Mouse (Mus musculus): ENCODE results near the gene Scg2. TPM values are rescaled to one million over a fixed set of nuclear protein-coding genes. Genes with fewer than 3 reads are reported as not detected.

The Scg2 gene
- total and polyA plus RNA-seq, 3 experiments = not detected

- H3K36me3 ChIP-seq (ENCODE audit: control insufficient read depth in 1 of 2, insufficient read depth in 2 of 2, low read length in 2 of 2) = no peaks in the 10 kb centered on the region
- H3K79me2 ChIP-seq (ENCODE audit: control insufficient read depth, insufficient read depth, low read length, poor library complexity) = no peaks in the 10 kb centered on the region
- no peaks in the 10 kb centered on the region for H3K9me3 ChIP-seq (replicated peaks; ENCODE audit: insufficient read depth, low read length)
- H3K27me3 ChIP-seq (ENCODE audit: control insufficient read depth in 1 of 2, insufficient read depth in 2 of 2, low read length in 2 of 2) = no peaks in the 10 kb centered on the region
- no peak overlapping the region for H3K9ac ChIP-seq (ENCODE audit: control insufficient read depth, low read depth, low read length, poor library complexity, severe bottlenecking)
- no peak for DNase-seq (ENCODE audit: low read depth, low spot score)
- no peak for TF ChIP-seq MAX (IDR thresholded peaks at IDR 0.05; ENCODE audit: low read length)
- no peak for TF ChIP-seq MYB (IDR thresholded peaks at IDR 0.05; ENCODE audit: low read depth, low read length)
- TF ChIP-seq NELFE (IDR thresholded peaks at IDR 0.05; ENCODE audit: low read depth, low read length) = no peak
- no peak for TF ChIP-seq POLR2AphosphoS5 (IDR thresholded peaks at IDR 0.05; ENCODE audit: borderline replicate concordance, low read depth, low read length)
- TF ChIP-seq CHD2 (IDR thresholded peaks at IDR 0.05; ENCODE audit: low read length) = no peak
- no peak for TF ChIP-seq ETS1 (IDR thresholded peaks at IDR 0.05; ENCODE audit: low read depth, low read length)
- TF ChIP-seq POLR2AphosphoS2 (IDR thresholded peaks at IDR 0.05; ENCODE audit: low read length) = no peak
- TF ChIP-seq TBP (IDR thresholded peaks at IDR 0.05; ENCODE audit: low read depth, low read length) = no peak
- TF ChIP-seq EP300 (IDR thresholded peaks at IDR 0.05; ENCODE audit: low read depth in 1 of 2, low read length in 2 of 2) = no peak
- TF ChIP-seq UBTF (IDR thresholded peaks at IDR 0.05; ENCODE audit: borderline replicate concordance, insufficient read depth, low read depth, low read length) = no peak
- TF ChIP-seq CHD1 (IDR thresholded peaks at IDR 0.05; ENCODE audit: low read depth, low read length) = no peak
- TF ChIP-seq MAZ (IDR thresholded peaks at IDR 0.05; ENCODE audit: low read depth, low read length) = no peak
- TF ChIP-seq E2F4 (IDR thresholded peaks at IDR 0.05; ENCODE audit: borderline replicate concordance, low read depth, low read length) = no peak
- H3K4me3 ChIP-seq (ENCODE audit: control insufficient read depth in 1 of 2, insufficient read depth in 1 of 2, low read depth in 2 of 2, low read length in 2 of 2) = no peak overlapping the region
- H3K4me1 ChIP-seq (ENCODE audit: control insufficient read depth in 1 of 2, insufficient read depth in 2 of 2, low read length in 2 of 2) = no peaks in the 10 kb centered on the region
- no peak overlapping the region for H3K27ac ChIP-seq (ENCODE audit: control insufficient read depth, low read depth, low read length)
These were observed 18.6 kb upstream of the Scg2 start for GRCm38 (mm10) chr1:79458558-79458957.

- no peaks in the 10 kb centered on the region for H3K4me1 ChIP-seq (ENCODE audit: control insufficient read depth in 1 of 2, insufficient read depth in 2 of 2, low read length in 2 of 2)
- no peak overlapping the region for H3K27ac ChIP-seq (ENCODE audit: control insufficient read depth, low read depth, low read length)
- no peak for DNase-seq (ENCODE audit: low read depth, low spot score)
- H3K9me3 ChIP-seq (replicated peaks; ENCODE audit: insufficient read depth, low read length) = no peaks in the 10 kb centered on the region
- no peaks in the 10 kb centered on the region for H3K79me2 ChIP-seq (ENCODE audit: control insufficient read depth, insufficient read depth, low read length, poor library complexity)
- H3K27me3 ChIP-seq (ENCODE audit: control insufficient read depth in 1 of 2, insufficient read depth in 2 of 2, low read length in 2 of 2) = no peaks in the 10 kb centered on the region
- no peak overlapping the region for H3K9ac ChIP-seq (ENCODE audit: control insufficient read depth, low read depth, low read length, poor library complexity, severe bottlenecking)
- H3K36me3 ChIP-seq (ENCODE audit: control insufficient read depth in 1 of 2, insufficient read depth in 2 of 2, low read length in 2 of 2) = no peaks in the 10 kb centered on the region
- TF ChIP-seq POLR2AphosphoS5 (IDR thresholded peaks at IDR 0.05; ENCODE audit: borderline replicate concordance, low read depth, low read length) = no peak
- H3K4me3 ChIP-seq (ENCODE audit: control insufficient read depth in 1 of 2, insufficient read depth in 1 of 2, low read depth in 2 of 2, low read length in 2 of 2) = no peak overlapping the region
These were observed 14.2 kb upstream of the Scg2 start for GRCm38 (mm10) chr1:79454164-79454563.

GRCm38 (mm10) chr1:79452339-79452738 lies 12.4 kb upstream of the Scg2 start:
- Histone ChIP-seq H3K4me3 (ENCODE audit: control insufficient read depth in 1 of 2, insufficient read depth in 1 of 2, low read depth in 2 of 2, low read length in 2 of 2) (no peak overlapping the region), H3K4me1 (ENCODE audit: control insufficient read depth in 1 of 2, insufficient read depth in 2 of 2, low read length in 2 of 2) (no peaks in the 10 kb centered on the region)

More at GRCm38 (mm10) chr1:79452339-79452738, 12.4 kb upstream of the Scg2 start:
- H3K36me3 ChIP-seq (ENCODE audit: control insufficient read depth in 1 of 2, insufficient read depth in 2 of 2, low read length in 2 of 2) = no peaks in the 10 kb centered on the region
- H3K27ac ChIP-seq (ENCODE audit: control insufficient read depth, low read depth, low read length) = no peak overlapping the region
- no peak for TF ChIP-seq SMC3 (IDR thresholded peaks at IDR 0.05; ENCODE audit: low read depth, low read length)
- no peak for TF ChIP-seq BHLHE40 (IDR thresholded peaks at IDR 0.05; ENCODE audit: borderline replicate concordance, low read depth, low read length)
- no peak for TF ChIP-seq NELFE (IDR thresholded peaks at IDR 0.05; ENCODE audit: low read depth, low read length)
- no peak for TF ChIP-seq JUND (IDR thresholded peaks at IDR 0.05; ENCODE audit: low read depth, low read length)
- no peak for TF ChIP-seq MYB (IDR thresholded peaks at IDR 0.05; ENCODE audit: low read depth, low read length)
- no peak for TF ChIP-seq POLR2AphosphoS2 (IDR thresholded peaks at IDR 0.05; ENCODE audit: low read length)
- no peak for TF ChIP-seq ZC3H11A (IDR thresholded peaks at IDR 0.05; ENCODE audit: low read depth, low read length)
- no peak for TF ChIP-seq CHD2 (IDR thresholded peaks at IDR 0.05; ENCODE audit: low read length)
- H3K9ac ChIP-seq (ENCODE audit: control insufficient read depth, low read depth, low read length, poor library complexity, severe bottlenecking) = no peak overlapping the region
- DNase-seq (ENCODE audit: low read depth, low spot score) = no peak
- no peaks in the 10 kb centered on the region for H3K79me2 ChIP-seq (ENCODE audit: control insufficient read depth, insufficient read depth, low read length, poor library complexity)
- no peaks in the 10 kb centered on the region for H3K9me3 ChIP-seq (replicated peaks; ENCODE audit: insufficient read depth, low read length)
- no peaks in the 10 kb centered on the region for H3K27me3 ChIP-seq (ENCODE audit: control insufficient read depth in 1 of 2, insufficient read depth in 2 of 2, low read length in 2 of 2)

All from MEL (cell line).